Mouse (Mus musculus) kidney, adult 2 months (tissue): Measurements from ENCODE around the gene Parp2. TPM values are rescaled to one million over a fixed set of nuclear protein-coding genes. Genes with fewer than 3 reads are reported as not detected.

Experiments used
- DNase-seq: peaks from one replicate; pipeline ENCODE4 v3.0.0; 2021
- H3K27ac ChIP-seq: fragments of 200-500 bp; 2 replicates; pipeline ENCODE4 v1.5.1; 2012; ENCODE audit warnings: low read depth, low read length, control low read depth, inconsistent platforms; ENCODE audit not compliant: insufficient read depth
- H3K27me3 ChIP-seq: fragments of 200-500 bp; replicated peaks from 2 replicates; pipeline ENCODE4 v1.6.1; 2012; ENCODE audit warnings: mild to moderate bottlenecking, moderate library complexity, low read length, inconsistent platforms; ENCODE audit not compliant: control insufficient read depth, insufficient read depth
- H3K36me3 ChIP-seq: fragments of 200-500 bp; 2 replicates; pipeline ENCODE4 v1.6.1; 2012; ENCODE audit warnings: mild to moderate bottlenecking, moderate library complexity, low read length, inconsistent platforms; ENCODE audit not compliant: control insufficient read depth, insufficient read depth
- H3K4me1 ChIP-seq: fragments of 200-500 bp; 2 replicates; pipeline ENCODE4 v1.6.1; 2011; ENCODE audit warnings: low read length; ENCODE audit not compliant: control insufficient read depth, insufficient read depth
- H3K4me3 ChIP-seq: fragments of 200-500 bp; 2 replicates; pipeline ENCODE4 v1.5.1; 2011; ENCODE audit warnings: mild to moderate bottlenecking, low read depth, low read length, control low read depth; ENCODE audit not compliant: insufficient read depth
- CTCF ChIP-seq: fragments of 200-500 bp; conservative IDR thresholded peaks from 2 replicates; pipeline ENCODE4 v1.5.1; 2011; ENCODE audit warnings: low read depth, mild to moderate bottlenecking, control low read depth, low read length, moderate library complexity, mixed read lengths; ENCODE audit not compliant: insufficient read depth, insufficient read length
- POLR2A ChIP-seq: fragments of 200-500 bp; IDR thresholded peaks from one replicate; pipeline ENCODE4 v1.6.1; 2011; ENCODE audit warnings: low read depth, low read length, control low read depth
- WGBS: fragments of 180-500 bp; shearing (Covaris S2); methylation state at CpG from one replicate; pipeline ENCODE4 v1.1.7; 2018; 5-methylcytosine and 5-hydroxymethylcytosine counted together
- polyA plus RNA-seq: library from polyadenylated mRNA; depleted of rRNA; stranded (reverse); fragments of >200 nt; gene quantifications from 2 replicates; pipeline ENCODE4 v1.2.3, GENCODE M21; 2012

The Parp2 gene
- polyA plus RNA-seq, 1 experiment = 12.6 TPM

- Histone ChIP-seq H3K27me3 (no peaks in the 10 kb centered on the region), H3K27ac (no peak overlapping the region), H3K4me3 (no peak overlapping the region), H3K4me1 (0 out of 2 replicates have a peak, but pooled peaks cover 4% of the 10 kb centered on the region), H3K36me3 (no peaks in the 10 kb centered on the region)
- no peak for TF ChIP-seq CTCF
- TF ChIP-seq POLR2A = no peak
- DNase-seq = no peak
- 9% methylated on average over 2 of the region's 2 CpGs for WGBS
These were observed 19.5 kb upstream of the Parp2 start for GRCm38 (mm10) chr14:50788157-50788556.

GRCm38 (mm10) chr14:50795261-50795935 lies 12.2 kb upstream of the Parp2 start:
- no peaks in the 10 kb centered on the region for H3K4me1 ChIP-seq
- H3K4me3 ChIP-seq = no peak overlapping the region
- WGBS = 91% methylated on average over 24 of the region's 24 CpGs
- H3K27me3 ChIP-seq = no peaks in the 10 kb centered on the region
- no peak overlapping the region for H3K27ac ChIP-seq
- no peaks in the 10 kb centered on the region for H3K36me3 ChIP-seq
- no peak for DNase-seq
- TF ChIP-seq POLR2A = no peak
- TF ChIP-seq CTCF = no peak

GRCm38 (mm10) chr14:50795965-50796364 lies 11.7 kb upstream of the Parp2 start:
- 88% methylated on average over 4 of the region's 4 CpGs for WGBS
- TF ChIP-seq POLR2A (no peak), CTCF (no peak)
- no peak for DNase-seq

GRCm38 (mm10) chr14:50796464-50796863 lies 11.2 kb upstream of the Parp2 start:
- TF ChIP-seq POLR2A (no peak), CTCF (no peak)
- no peaks in the 10 kb centered on the region for H3K4me1 ChIP-seq
- H3K4me3 ChIP-seq = no peak overlapping the region
- no peak for DNase-seq
- H3K36me3 ChIP-seq = no peaks in the 10 kb centered on the region
- 77% methylated on average over 1 of the region's 1 CpGs for WGBS
- no peak overlapping the region for H3K27ac ChIP-seq
- H3K27me3 ChIP-seq = no peaks in the 10 kb centered on the region

More at GRCm38 (mm10) chr14:50795965-50796364, 11.7 kb upstream of the Parp2 start:
- Histone ChIP-seq H3K4me3 (no peak overlapping the region), H3K27ac (no peak overlapping the region), H3K27me3 (no peaks in the 10 kb centered on the region), H3K4me1 (no peaks in the 10 kb centered on the region), H3K36me3 (no peaks in the 10 kb centered on the region)

DNA sequence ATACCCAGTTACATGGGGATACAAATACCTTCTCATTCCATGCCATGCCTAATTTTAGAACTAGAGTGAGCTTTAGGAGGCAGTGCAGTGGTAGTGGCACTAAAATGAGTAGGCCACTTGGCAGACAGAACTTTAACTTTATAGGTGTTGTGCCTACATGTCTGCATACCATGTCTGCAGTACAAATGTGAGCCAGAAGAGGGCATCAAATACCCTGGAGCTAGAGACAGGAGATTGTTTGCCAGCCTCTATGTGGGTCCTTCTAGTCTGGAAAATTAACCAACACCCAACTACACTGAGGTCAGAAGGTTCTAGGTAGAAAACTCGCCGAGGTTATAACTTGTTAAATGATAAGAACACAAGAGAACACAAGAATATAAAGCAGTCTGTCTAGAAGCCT lies 9.1 kb upstream of the Parp2 start:
- no peaks in the 10 kb centered on the region for H3K36me3 ChIP-seq
- TF ChIP-seq CTCF = 0 out of 2 replicates have a peak, but pooled peaks have one; percentile 8
- TF ChIP-seq POLR2A = no peak
- WGBS = 66% methylated on average over 2 of the region's 2 CpGs
- DNase-seq = no peak
- H3K27ac ChIP-seq = no peak overlapping the region
- no peak overlapping the region for H3K4me3 ChIP-seq
- no peaks in the 10 kb centered on the region for H3K27me3 ChIP-seq
- H3K4me1 ChIP-seq = no peaks in the 10 kb centered on the region

- no peaks in the 10 kb centered on the region for H3K4me1 ChIP-seq
- WGBS = 4% methylated on average over 3 of the region's 3 CpGs
- peak; percentile 55 for DNase-seq
- no peak overlapping the region for H3K27ac ChIP-seq
- no peaks in the 10 kb centered on the region for H3K36me3 ChIP-seq
- H3K4me3 ChIP-seq = no peak overlapping the region
- TF ChIP-seq POLR2A (no peak), CTCF (no peak)
- H3K27me3 ChIP-seq = no peaks in the 10 kb centered on the region
These were observed 8.0 kb upstream of the Parp2 start for GRCm38 (mm10) chr14:50799502-50800259.

- no peak for TF ChIP-seq POLR2A
- TF ChIP-seq CTCF = no peak
- no peaks in the 10 kb centered on the region for H3K4me1 ChIP-seq
- 89% methylated on average over 6 of the region's 6 CpGs for WGBS
- no peaks in the 10 kb centered on the region for H3K27me3 ChIP-seq
- H3K36me3 ChIP-seq = no peaks in the 10 kb centered on the region
- H3K27ac ChIP-seq = no peak overlapping the region
- DNase-seq = no peak
- H3K4me3 ChIP-seq = no peak overlapping the region
These were observed 5.2 kb upstream of the Parp2 start for GRCm38 (mm10) chr14:50802441-50802840.
